Mouse (Mus musculus) T-cell, adult 66 days (primary cell): ENCODE data around the gene Med18. TPM values are rescaled to one million over a fixed set of nuclear protein-coding genes. Genes with fewer than 3 reads are reported as not detected.

Source experiments
- total RNA-seq, 2 experiments: library from RNA; stranded (reverse); gene quantifications; 3 replicates in 1 of 2; 4 replicates in 1 of 2; pipeline ENCODE4 v1.2.4; 2023

Gene Med18
- 10 to 100 TPM in 1 of 2 experiments, 1 to 10 TPM in 1; 9.9 to 11.9 TPM for total RNA-seq

GRCm38 (mm10) chr4:132463430-132464254, at the start of gene Med18:
Med18 (minus strand) TSS chr4:132463921.

GRCm38 (mm10) chr4:132510352-132510798, 46.7 kb upstream of the Med18 start, which contains the start of gene Sesn2:
Sesn2 (minus strand) TSS chr4:132510501.

GRCm38 (mm10) chr4:132421923-132422782, 41.6 kb downstream of the Med18 start, which contains the start of gene Phactr4:
Phactr4 (minus strand) TSS chr4:132422489.

Other genes with a start within 250 kb of the Med18 start
- 10 to 100 TPM; 39.5 to 42.0 TPM for gene Gmeb1, start 202.3 kb downstream of the Med18 start, total RNA-seq
- gene Taf12, start 189.5 kb downstream of the Med18 start, total RNA-seq, result 10 to 100 TPM; 37.3 to 42.9 TPM
- not detected for gene Rab42, start 160.5 kb downstream of the Med18 start, total RNA-seq
- gene Trnau1ap, start 134.4 kb downstream of the Med18 start, total RNA-seq, result 10 to 100 TPM; 30.1 to 31.1 TPM
- gene Rcc1, start 110.3 kb downstream of the Med18 start, total RNA-seq, result 10 to 100 TPM; 13.4 to 21.2 TPM
- gene Phactr4, start 41.4 kb downstream of the Med18 start, total RNA-seq, result 10 to 100 TPM; 17.2 to 21.6 TPM
- gene Sesn2, start 46.6 kb upstream of the Med18 start, total RNA-seq, result 1 to 10 TPM; 6.2 to 6.3 TPM
- gene Atpif1, start 69.7 kb upstream of the Med18 start, total RNA-seq, result 10 to 100 TPM; 54.9 to 76.5 TPM
- gene Dnajc8, start 71.6 kb upstream of the Med18 start, total RNA-seq, result 100 to 1,000 TPM; 102 to 105 TPM
- gene Ptafr, start 100.1 kb upstream of the Med18 start, total RNA-seq, result under 1 TPM in 1 of 2 experiments, not detected in 1; 0.58 TPM
- 10 to 100 TPM; 51.0 to 54.2 TPM for gene Eya3, start 175.1 kb upstream of the Med18 start, total RNA-seq